Mouse (Mus musculus) MEL (cell line): ENCODE results near the gene Wdr82. TPM values are rescaled to one million over a fixed set of nuclear protein-coding genes. Genes with fewer than 3 reads are reported as not detected.
A peak's percentile ranks its signal among the peaks of the same experiment; 100 is the strongest.

Experiments used
- DNase-seq: peaks from one replicate; pipeline ENCODE4 v3.0.0; 2011; ENCODE audit warnings: low read depth, low spot score
- H3K27ac ChIP-seq: 2 replicates; pipeline ENCODE4 v1.5.1; 2012; ENCODE audit warnings: low read depth, mild to moderate bottlenecking, control low read depth, low read length, moderate library complexity; ENCODE audit not compliant: control insufficient read depth
- H3K27me3 ChIP-seq, 2 experiments: fragments of 150-350 bp in 1 of 2; sonication (generic) in 1 of 2; 2 replicates each; pipeline ENCODE4 v1.6.1; 2012; ENCODE audit warnings: low read length in 2 of 2, mild to moderate bottlenecking in 2 of 2, improper control_type of control experiment in 1 of 2, moderate library complexity in 1 of 2; ENCODE audit not compliant: insufficient read depth in 2 of 2, control insufficient read depth in 1 of 2
- H3K36me3 ChIP-seq, 2 experiments: 2 replicates each; pipeline ENCODE4 v1.6.1; 2012 to 2014; ENCODE audit warnings: low read length in 2 of 2, improper control_type of control experiment in 1 of 2, inconsistent platforms in 1 of 2, mild to moderate bottlenecking in 1 of 2; ENCODE audit not compliant: insufficient read depth in 2 of 2, control insufficient read depth in 1 of 2
- H3K4me1 ChIP-seq, 2 experiments: fragments of 150-350 bp in 1 of 2; sonication (generic) in 1 of 2; 2 replicates each; pipeline ENCODE4 v1.6.1; 2012; ENCODE audit warnings: low read length in 2 of 2, improper control_type of control experiment in 1 of 2, mild to moderate bottlenecking in 1 of 2; ENCODE audit not compliant: insufficient read depth in 2 of 2, control insufficient read depth in 1 of 2
- H3K4me3 ChIP-seq, 2 experiments: fragments of 150-350 bp in 1 of 2; sonication (generic) in 1 of 2; 2 replicates each; pipeline ENCODE4 v1.5.1; 2012; ENCODE audit warnings: low read depth in 2 of 2, low read length in 2 of 2, mild to moderate bottlenecking in 2 of 2, moderate library complexity in 2 of 2, control low read depth in 1 of 2, improper control_type of control experiment in 1 of 2; ENCODE audit not compliant: control insufficient read depth in 1 of 2, insufficient read depth in 1 of 2
- H3K79me2 ChIP-seq: 2 replicates; pipeline ENCODE4 v1.6.1; 2012; ENCODE audit warnings: mild to moderate bottlenecking, low read length, moderate library complexity; ENCODE audit not compliant: control insufficient read depth, poor library complexity, insufficient read depth
- H3K9ac ChIP-seq: 2 replicates; pipeline ENCODE4 v1.6.1; 2012; ENCODE audit warnings: low read depth, mild to moderate bottlenecking, control low read depth, low read length, moderate library complexity; ENCODE audit not compliant: control insufficient read depth, poor library complexity, severe bottlenecking
- H3K9me3 ChIP-seq: fragments of 150-350 bp; sonication (generic); replicated peaks from 2 replicates; pipeline ENCODE4 v1.6.1; 2012; ENCODE audit warnings: mild to moderate bottlenecking, low read length, improper control_type of control experiment, moderate library complexity; ENCODE audit not compliant: insufficient read depth
- BHLHE40 ChIP-seq: IDR thresholded peaks from 2 replicates; pipeline ENCODE4 v1.6.1; 2012; ENCODE audit warnings: low read depth, mild to moderate bottlenecking, inconsistent platforms, low read length, improper control_type of control experiment, borderline replicate concordance
- CHD1 ChIP-seq: IDR thresholded peaks from 2 replicates; pipeline ENCODE4 v1.6.1; 2012; ENCODE audit warnings: low read depth, mild to moderate bottlenecking, inconsistent platforms, low read length, improper control_type of control experiment
- CHD2 ChIP-seq: IDR thresholded peaks from 2 replicates; pipeline ENCODE4 v1.6.1; 2011; ENCODE audit warnings: low read length, improper control_type of control experiment
- CTCF ChIP-seq, 3 experiments: IDR thresholded peaks in 2 of 3; conservative IDR thresholded peaks in 1 of 3; 2 replicates each; pipeline ENCODE4 v1.5.1; 2011 to 2012; ENCODE audit warnings: low read length in 3 of 3, low read depth in 2 of 3, mild to moderate bottlenecking in 2 of 3, improper control_type of control experiment in 1 of 3, inconsistent platforms in 1 of 3, mixed read lengths in 1 of 3, moderate library complexity in 1 of 3; ENCODE audit not compliant: control insufficient read depth in 1 of 3, insufficient read depth in 1 of 3, poor library complexity in 1 of 3, severe bottlenecking in 1 of 3
- E2F4 ChIP-seq: IDR thresholded peaks from 2 replicates; pipeline ENCODE4 v1.6.1; 2011; ENCODE audit warnings: low read depth, low read length, improper control_type of control experiment, borderline replicate concordance
- ELF1 ChIP-seq: IDR thresholded peaks from 2 replicates; pipeline ENCODE4 v1.6.1; 2014; ENCODE audit warnings: low read depth, mild to moderate bottlenecking, inconsistent platforms, low read length, improper control_type of control experiment, moderate library complexity
- EP300 ChIP-seq, 2 experiments: IDR thresholded peaks; 2 replicates each; pipeline ENCODE4 v1.6.1; 2011; ENCODE audit warnings: improper control_type of control experiment in 2 of 2, low read length in 2 of 2, low read depth in 1 of 2, mild to moderate bottlenecking in 1 of 2
- ETS1 ChIP-seq: IDR thresholded peaks from 2 replicates; pipeline ENCODE4 v1.6.1; 2012; ENCODE audit warnings: low read depth, mild to moderate bottlenecking, inconsistent platforms, low read length, improper control_type of control experiment, moderate library complexity
- GABPA ChIP-seq: IDR thresholded peaks from 2 replicates; pipeline ENCODE4 v1.6.1; 2012; ENCODE audit warnings: low read depth, mild to moderate bottlenecking, inconsistent platforms, low read length, improper control_type of control experiment, moderate library complexity
- GATA1 ChIP-seq: IDR thresholded peaks from 2 replicates; pipeline ENCODE4 v1.6.1; 2011; ENCODE audit warnings: low read depth, low read length, improper control_type of control experiment
- HCFC1 ChIP-seq: IDR thresholded peaks from 2 replicates; pipeline ENCODE4 v1.6.1; 2012; ENCODE audit warnings: low read depth, mild to moderate bottlenecking, inconsistent platforms, low read length, improper control_type of control experiment, moderate library complexity
- JUND ChIP-seq: IDR thresholded peaks from 2 replicates; pipeline ENCODE4 v1.6.1; 2011; ENCODE audit warnings: low read depth, mild to moderate bottlenecking, improper control_type of control experiment, low read length
- KAT2A ChIP-seq: conservative IDR thresholded peaks from 2 replicates; pipeline ENCODE4 v1.6.1; 2012; ENCODE audit warnings: low read depth, low read length, improper control_type of control experiment, inconsistent platforms
- MAFK ChIP-seq: IDR thresholded peaks from 2 replicates; pipeline ENCODE4 v1.6.1; 2011; ENCODE audit warnings: low read depth, mild to moderate bottlenecking, low read length, improper control_type of control experiment, borderline replicate concordance
- MAX ChIP-seq: IDR thresholded peaks from 2 replicates; pipeline ENCODE4 v1.6.1; 2011; ENCODE audit warnings: low read length, improper control_type of control experiment
- MEF2A ChIP-seq: IDR thresholded peaks from 2 replicates; pipeline ENCODE4 v1.6.1; 2014; ENCODE audit warnings: low read depth, mild to moderate bottlenecking, inconsistent platforms, low read length, improper control_type of control experiment; ENCODE audit not compliant: poor library complexity, insufficient replicate concordance, severe bottlenecking; ENCODE audit errors: extremely low read depth
- MXI1 ChIP-seq: IDR thresholded peaks from 2 replicates; pipeline ENCODE4 v1.6.1; 2011; ENCODE audit warnings: mild to moderate bottlenecking, low read depth, low read length, improper control_type of control experiment
- MYB ChIP-seq: IDR thresholded peaks from 2 replicates; pipeline ENCODE4 v1.6.1; 2011; ENCODE audit warnings: mild to moderate bottlenecking, low read depth, low read length, improper control_type of control experiment
- MYC ChIP-seq: IDR thresholded peaks from 2 replicates; pipeline ENCODE4 v1.6.1; 2011; ENCODE audit warnings: low read depth, mild to moderate bottlenecking, low read length, improper control_type of control experiment, moderate library complexity
- NELFE ChIP-seq: IDR thresholded peaks from 2 replicates; pipeline ENCODE4 v1.6.1; 2011; ENCODE audit warnings: low read depth, low read length, improper control_type of control experiment
- NRF1 ChIP-seq: IDR thresholded peaks from 2 replicates; pipeline ENCODE4 v1.6.1; 2014; ENCODE audit warnings: low read depth, mild to moderate bottlenecking, inconsistent platforms, low read length, improper control_type of control experiment, moderate library complexity; ENCODE audit not compliant: poor library complexity, insufficient read depth, severe bottlenecking
- POLR2A ChIP-seq, 2 experiments: IDR thresholded peaks; 2 replicates each; pipeline ENCODE4 v1.6.1; 2011 to 2012; ENCODE audit warnings: low read length in 2 of 2, mild to moderate bottlenecking in 2 of 2, control low read depth in 1 of 2, improper control_type of control experiment in 1 of 2, low read depth in 1 of 2, moderate library complexity in 1 of 2; ENCODE audit not compliant: control insufficient read depth in 1 of 2, insufficient read depth in 1 of 2, poor library complexity in 1 of 2
- POLR2AphosphoS2 ChIP-seq: IDR thresholded peaks from 2 replicates; pipeline ENCODE4 v1.6.1; 2011; ENCODE audit warnings: low read length, improper control_type of control experiment
- POLR2AphosphoS5 ChIP-seq: IDR thresholded peaks from 2 replicates; pipeline ENCODE4 v1.6.1; 2012; ENCODE audit warnings: low read depth, borderline replicate concordance, mild to moderate bottlenecking, inconsistent platforms, low read length, moderate library complexity, mixed read lengths
- RAD21 ChIP-seq: IDR thresholded peaks from 2 replicates; pipeline ENCODE4 v1.6.1; 2011; ENCODE audit warnings: mild to moderate bottlenecking, low read depth, low read length, improper control_type of control experiment
- RCOR1 ChIP-seq: IDR thresholded peaks from 2 replicates; pipeline ENCODE4 v1.6.1; 2012; ENCODE audit warnings: low read depth, mild to moderate bottlenecking, inconsistent platforms, low read length, improper control_type of control experiment
- SIN3A ChIP-seq: IDR thresholded peaks from 2 replicates; pipeline ENCODE4 v1.6.1; 2012; ENCODE audit warnings: low read length, improper control_type of control experiment, inconsistent platforms
- SMC3 ChIP-seq: IDR thresholded peaks from 2 replicates; pipeline ENCODE4 v1.6.1; 2011; ENCODE audit warnings: low read depth, low read length, improper control_type of control experiment
- TAL1 ChIP-seq: IDR thresholded peaks from 2 replicates; pipeline ENCODE4 v1.6.1; 2012; ENCODE audit warnings: mild to moderate bottlenecking, inconsistent platforms, low read length, moderate library complexity, mixed read lengths
- TBP ChIP-seq: IDR thresholded peaks from 2 replicates; pipeline ENCODE4 v1.8.0; 2011; ENCODE audit warnings: low read depth, low read length, improper control_type of control experiment
- TCF12 ChIP-seq: IDR thresholded peaks from 2 replicates; pipeline ENCODE4 v1.6.1; 2014; ENCODE audit warnings: low read depth, mild to moderate bottlenecking, inconsistent platforms, low read length, improper control_type of control experiment, moderate library complexity
- UBTF ChIP-seq: IDR thresholded peaks from 2 replicates; pipeline ENCODE4 v1.6.1; 2012; ENCODE audit warnings: low read depth, mild to moderate bottlenecking, inconsistent platforms, low read length, improper control_type of control experiment, moderate library complexity, borderline replicate concordance; ENCODE audit not compliant: insufficient read depth
- USF2 ChIP-seq, 2 experiments: IDR thresholded peaks; 2 replicates each; pipeline ENCODE4 v1.6.1; 2011 to 2012; ENCODE audit warnings: improper control_type of control experiment in 2 of 2, low read length in 2 of 2, borderline replicate concordance in 1 of 2, inconsistent platforms in 1 of 2, low read depth in 1 of 2, mild to moderate bottlenecking in 1 of 2; ENCODE audit not compliant: insufficient read depth in 1 of 2
- ZC3H11A ChIP-seq: IDR thresholded peaks from 2 replicates; pipeline ENCODE4 v1.6.1; 2012; ENCODE audit warnings: low read depth, mild to moderate bottlenecking, inconsistent platforms, low read length, improper control_type of control experiment
- ZKSCAN1 ChIP-seq: IDR thresholded peaks from 2 replicates; pipeline ENCODE4 v1.6.1; 2012; ENCODE audit warnings: low read depth, mild to moderate bottlenecking, inconsistent platforms, low read length, improper control_type of control experiment, moderate library complexity
- ZMIZ1 ChIP-seq: IDR thresholded peaks from 2 replicates; pipeline ENCODE4 v1.6.1; 2012; ENCODE audit warnings: low read depth, mild to moderate bottlenecking, inconsistent platforms, low read length, improper control_type of control experiment, moderate library complexity
- ZNF384 ChIP-seq: IDR thresholded peaks from 2 replicates; pipeline ENCODE4 v1.6.1; 2012; ENCODE audit warnings: low read depth, mild to moderate bottlenecking, inconsistent platforms, low read length, improper control_type of control experiment
- polyA plus RNA-seq, 2 experiments: library from polyadenylated mRNA; stranded (reverse) in 1 of 2; unstranded in 1 of 2; fragments of >175 nt in 1 of 2; fragments of >200 nt in 1 of 2; gene quantifications; 2 replicates each; pipeline versions ENCODE4 v1.2.1 to v1.2.4; 2012; ENCODE audit warnings: low replicate concordance in 2 of 2, low read depth in 1 of 2; ENCODE audit not compliant: insufficient read length in 2 of 2, insufficient read depth in 1 of 2, missing spikeins in 1 of 2
- total RNA-seq: library from RNA; depleted of rRNA; stranded (reverse); fragments of 300-350 nt; gene quantifications from 2 replicates; pipeline ENCODE4 v1.2.3, GENCODE M21; 2012

Wdr82 gene
- total and polyA plus RNA-seq, 3 experiments: 41.7 to 108 (median 72.2) TPM

DNA sequence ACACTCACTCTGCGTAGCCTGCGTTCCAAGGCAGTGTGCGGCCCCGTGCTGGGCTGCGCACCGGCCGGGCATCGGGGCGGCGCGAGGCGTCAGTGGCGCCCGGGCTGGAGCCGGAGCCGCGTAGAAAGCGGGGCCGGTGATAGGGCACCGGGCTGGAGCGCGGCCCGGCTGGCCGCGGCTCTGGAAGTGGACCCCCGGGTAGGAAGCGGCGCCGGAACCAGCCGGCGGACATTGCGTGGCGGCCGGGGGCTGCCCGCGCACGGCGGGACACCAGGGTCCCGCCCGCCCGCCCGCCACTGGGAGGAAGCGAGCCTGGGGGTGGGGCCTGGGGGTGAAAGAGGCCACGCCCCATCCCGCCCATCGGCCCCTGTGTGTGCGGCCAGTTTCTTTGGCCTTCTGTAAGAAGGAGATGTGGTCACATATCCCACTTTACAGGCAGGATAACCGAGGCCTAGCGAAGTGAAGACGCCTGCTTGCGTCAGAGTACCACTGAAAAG is 28.3 kb downstream of the Wdr82 start:
- peak overlapping the region; percentile 92 for H3K9ac ChIP-seq
- TF ChIP-seq RCOR1 (0 out of 2 replicates have a peak, but pooled peaks have one; percentile 20), POLR2AphosphoS5 (no peak), SMC3 (no peak), TBP (no peak), SIN3A (no peak), ZMIZ1 (peak; percentile 74; the same call in 1 of the 2 replicates), MXI1 (no peak; the same call in 1 of the 2 replicates), E2F4 (no peak), JUND (no peak), UBTF (no peak), MYC (no peak), TAL1 (no peak), NRF1 (0 out of 2 replicates have a peak, but pooled peaks have one; percentile 13), GATA1 (no peak), ELF1 (0 out of 2 replicates have a peak, but pooled peaks have one; percentile 11), MYB (no peak), ZKSCAN1 (no peak), MAFK (no peak), KAT2A (no peak), BHLHE40 (no peak), POLR2AphosphoS2 (0 out of 2 replicates have a peak, but pooled peaks have one; percentile 17), GABPA (no peak), MAX (no peak), POLR2A (IDR thresholded peaks at IDR 0.05; ENCODE audit: control insufficient read depth in 1 of 2, insufficient read depth in 1 of 2, low read depth in 1 of 2, low read length in 2 of 2, poor library complexity in 1 of 2) (peak; percentile 60 to 71), CTCF (IDR thresholded peaks at IDR 0.05 in 2 of 3, conservative IDR thresholded peaks at IDR 0.05 in 1 of 3; ENCODE audit: control insufficient read depth in 1 of 3, insufficient read depth in 1 of 3, low read depth in 2 of 3, low read length in 3 of 3, poor library complexity in 1 of 3, severe bottlenecking in 1 of 3) (no peak), ZC3H11A (no peak), EP300 (IDR thresholded peaks at IDR 0.05; ENCODE audit: low read depth in 1 of 2, low read length in 2 of 2) (no peak), CHD1 (no peak), ZNF384 (no peak), RAD21 (no peak), ETS1 (0 out of 2 replicates have a peak, but pooled peaks have one; percentile 15), CHD2 (no peak), NELFE (peak; percentile 59), HCFC1 (peak; percentile 62; the same call in 1 of the 2 replicates), TCF12 (no peak), MEF2A (no peak), USF2 (IDR thresholded peaks at IDR 0.05; ENCODE audit: borderline replicate concordance in 1 of 2, insufficient read depth in 1 of 2, low read depth in 1 of 2, low read length in 2 of 2) (no peak)

More for the DNA sequence above, 28.3 kb downstream of the Wdr82 start:
- Histone ChIP-seq H3K4me1 (peaks cover 6 to 27% of the 10 kb centered on the region in 2 experiments), H3K27me3 (no peaks in the 10 kb centered on the region), H3K4me3 (peak overlapping the region; percentile 55 to 59), H3K9me3 (no peaks in the 10 kb centered on the region), H3K79me2 (peaks cover 13% of the 10 kb centered on the region), H3K27ac (peak overlapping the region; percentile 50), H3K36me3 (peaks cover 0 to 16% of the 10 kb centered on the region in 2 experiments; a peak in 2 of 4 replicates)
- peak; percentile 83 for DNase-seq
